ENCODE assay signal across 16 mouse cellular contexts in genomic region chr2:131664575-131664974, GRCm38 (mm10).
"Had no signal": no experiment of that assay in that cellular context is flagged by ENCODE, and none has a peak within 500 bp of the region (broad histone marks: within the 10 kb centered on the region; RNA-seq: fewer than 3 reads in every experiment).

No protein-coding gene starts in this region.

- H3K36me3 ChIP-seq: limb, embryonic 15.5 days; liver, embryonic 13.5 days; lung, embryonic 15.5 days; midbrain, embryonic 15.5 days; neural tube, embryonic 12.5 days had no signal

- DNase-seq: kidney, adult 9 months; kidney, postnatal 36 days; liver, embryonic 13.5 days; liver, postnatal 0 days; lung, postnatal 14 days; retina, postnatal 1 day; thymus, adult 18-20 months; thymus, postnatal 25 days had no signal

- H3K27ac ChIP-seq: kidney, postnatal 0 days; limb, embryonic 15.5 days; liver, embryonic 13.5 days; lung, embryonic 15.5 days; macrophage; midbrain, embryonic 15.5 days; neural tube, embryonic 12.5 days; stomach, postnatal 0 days had no signal

- H3K4me3 ChIP-seq: limb, embryonic 15.5 days; liver, embryonic 13.5 days; lung, embryonic 15.5 days; megakaryocyte, embryonic 14.5 days; midbrain, embryonic 15.5 days; neural tube, embryonic 12.5 days had no signal

- H3K27me3 ChIP-seq: limb, embryonic 15.5 days; liver, embryonic 13.5 days; lung, embryonic 15.5 days; midbrain, embryonic 15.5 days; neural tube, embryonic 12.5 days had no signal

- H3K4me1 ChIP-seq: limb, embryonic 15.5 days; liver, embryonic 13.5 days; lung, embryonic 15.5 days; megakaryocyte, embryonic 14.5 days; midbrain, embryonic 15.5 days; neural tube, embryonic 12.5 days had no signal
